Mouse (Mus musculus): ENCODE data around the gene Tenm2. TPM values are rescaled to one million over a fixed set of nuclear protein-coding genes. Genes with fewer than 3 reads are reported as not detected.

Gene Tenm2
- total and polyA plus RNA-seq, 3 experiments = not detected

GRCm38 (mm10) chr11:37031305-37032055 lies 204.3 kb downstream of the Tenm2 start:
- Histone ChIP-seq H3K9ac (ENCODE audit: control insufficient read depth, low read depth, low read length, poor library complexity, severe bottlenecking) (no peak overlapping the region), H3K79me2 (ENCODE audit: control insufficient read depth, insufficient read depth, low read length, poor library complexity) (no peaks in the 10 kb centered on the region), H3K4me3 (ENCODE audit: control insufficient read depth in 1 of 2, insufficient read depth in 1 of 2, low read depth in 2 of 2, low read length in 2 of 2) (no peak overlapping the region), H3K27ac (ENCODE audit: control insufficient read depth, low read depth, low read length) (no peak overlapping the region), H3K9me3 (replicated peaks; ENCODE audit: insufficient read depth, low read length) (no peaks in the 10 kb centered on the region), H3K27me3 (ENCODE audit: control insufficient read depth in 1 of 2, insufficient read depth in 2 of 2, low read length in 2 of 2) (no peaks in the 10 kb centered on the region), H3K4me1 (ENCODE audit: control insufficient read depth in 1 of 2, insufficient read depth in 2 of 2, low read length in 2 of 2) (no peaks in the 10 kb centered on the region), H3K36me3 (ENCODE audit: control insufficient read depth in 1 of 2, insufficient read depth in 2 of 2, low read length in 2 of 2) (no peaks in the 10 kb centered on the region)
- DNase-seq (ENCODE audit: low read depth, low spot score) = no peak
- no peak for TF ChIP-seq E2F4 (IDR thresholded peaks at IDR 0.05; ENCODE audit: borderline replicate concordance, low read depth, low read length)
- TF ChIP-seq ZC3H11A (IDR thresholded peaks at IDR 0.05; ENCODE audit: low read depth, low read length) = no peak
- no peak for TF ChIP-seq HCFC1 (IDR thresholded peaks at IDR 0.05; ENCODE audit: low read depth, low read length)
- no peak for TF ChIP-seq CHD2 (IDR thresholded peaks at IDR 0.05; ENCODE audit: low read length)
- no peak for TF ChIP-seq POLR2AphosphoS2 (IDR thresholded peaks at IDR 0.05; ENCODE audit: low read length)
- no peak for TF ChIP-seq RAD21 (IDR thresholded peaks at IDR 0.05; ENCODE audit: low read depth, low read length)
- TF ChIP-seq GATA1 (IDR thresholded peaks at IDR 0.05; ENCODE audit: low read depth, low read length) = no peak
- no peak for TF ChIP-seq UBTF (IDR thresholded peaks at IDR 0.05; ENCODE audit: borderline replicate concordance, insufficient read depth, low read depth, low read length)
- TF ChIP-seq SMC3 (IDR thresholded peaks at IDR 0.05; ENCODE audit: low read depth, low read length) = no peak
- no peak for TF ChIP-seq ELF1 (IDR thresholded peaks at IDR 0.05; ENCODE audit: low read depth, low read length)
- TF ChIP-seq POLR2AphosphoS5 (IDR thresholded peaks at IDR 0.05; ENCODE audit: borderline replicate concordance, low read depth, low read length) = no peak
- TF ChIP-seq MAFK (IDR thresholded peaks at IDR 0.05; ENCODE audit: borderline replicate concordance, low read depth, low read length) = no peak
- no peak for TF ChIP-seq JUND (IDR thresholded peaks at IDR 0.05; ENCODE audit: low read depth, low read length)
- TF ChIP-seq ETS1 (IDR thresholded peaks at IDR 0.05; ENCODE audit: low read depth, low read length) = no peak
- TF ChIP-seq POLR2A (IDR thresholded peaks at IDR 0.05; ENCODE audit: control insufficient read depth in 1 of 2, insufficient read depth in 1 of 2, low read depth in 1 of 2, low read length in 2 of 2, poor library complexity in 1 of 2) = no peak
- no peak for TF ChIP-seq NRF1 (IDR thresholded peaks at IDR 0.05; ENCODE audit: insufficient read depth, low read depth, low read length, poor library complexity, severe bottlenecking)
- TF ChIP-seq MYC (IDR thresholded peaks at IDR 0.05; ENCODE audit: low read depth, low read length) = no peak
- TF ChIP-seq RCOR1 (IDR thresholded peaks at IDR 0.05; ENCODE audit: low read depth, low read length) = no peak
- TF ChIP-seq GABPA (IDR thresholded peaks at IDR 0.05; ENCODE audit: low read depth, low read length) = no peak
- no peak for TF ChIP-seq MAX (IDR thresholded peaks at IDR 0.05; ENCODE audit: low read length)

DNA sequence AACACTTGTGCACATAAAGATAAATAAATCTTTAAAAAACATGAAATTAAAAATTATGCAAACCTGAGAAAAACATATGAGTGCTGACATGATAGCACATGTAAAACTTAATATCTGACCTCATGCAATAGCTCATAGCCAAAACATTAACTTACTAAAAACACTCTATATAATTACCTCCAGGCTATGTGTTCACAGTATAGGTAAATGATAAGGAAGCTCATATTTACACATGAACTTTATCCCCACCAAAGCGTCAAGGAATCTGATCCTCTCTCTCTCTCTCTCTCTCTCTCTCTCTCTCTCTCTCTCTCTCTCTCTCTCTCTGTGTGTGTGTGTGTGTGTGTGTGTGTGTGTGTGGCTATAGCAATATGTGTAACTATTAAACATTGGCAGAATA lies 223.9 kb downstream of the Tenm2 start:
- no peak overlapping the region for H3K9ac ChIP-seq (ENCODE audit: control insufficient read depth, low read depth, low read length, poor library complexity, severe bottlenecking)
- no peak overlapping the region for H3K4me3 ChIP-seq (ENCODE audit: control insufficient read depth in 1 of 2, insufficient read depth in 1 of 2, low read depth in 2 of 2, low read length in 2 of 2)
- no peaks in the 10 kb centered on the region for H3K4me1 ChIP-seq (ENCODE audit: control insufficient read depth in 1 of 2, insufficient read depth in 2 of 2, low read length in 2 of 2)
- no peaks in the 10 kb centered on the region for H3K27me3 ChIP-seq (ENCODE audit: control insufficient read depth in 1 of 2, insufficient read depth in 2 of 2, low read length in 2 of 2)
- no peaks in the 10 kb centered on the region for H3K9me3 ChIP-seq (replicated peaks; ENCODE audit: insufficient read depth, low read length)
- TF ChIP-seq TAL1 (IDR thresholded peaks at IDR 0.05; ENCODE audit: low read length) = no peak
- no peak for TF ChIP-seq ZC3H11A (IDR thresholded peaks at IDR 0.05; ENCODE audit: low read depth, low read length)
- no peak for TF ChIP-seq UBTF (IDR thresholded peaks at IDR 0.05; ENCODE audit: borderline replicate concordance, insufficient read depth, low read depth, low read length)
- TF ChIP-seq GABPA (IDR thresholded peaks at IDR 0.05; ENCODE audit: low read depth, low read length) = no peak
- TF ChIP-seq JUND (IDR thresholded peaks at IDR 0.05; ENCODE audit: low read depth, low read length) = no peak
- no peak for TF ChIP-seq USF2 (IDR thresholded peaks at IDR 0.05; ENCODE audit: borderline replicate concordance in 1 of 2, insufficient read depth in 1 of 2, low read depth in 1 of 2, low read length in 2 of 2)
- TF ChIP-seq TCF12 (IDR thresholded peaks at IDR 0.05; ENCODE audit: low read depth, low read length) = no peak
- H3K36me3 ChIP-seq (ENCODE audit: control insufficient read depth in 1 of 2, insufficient read depth in 2 of 2, low read length in 2 of 2) = no peaks in the 10 kb centered on the region
- H3K79me2 ChIP-seq (ENCODE audit: control insufficient read depth, insufficient read depth, low read length, poor library complexity) = no peaks in the 10 kb centered on the region
- H3K27ac ChIP-seq (ENCODE audit: control insufficient read depth, low read depth, low read length) = no peak overlapping the region
- DNase-seq (ENCODE audit: low read depth, low spot score) = no peak

Measured in MEL (cell line).